Mouse (Mus musculus) activated CD4-positive, CD25-positive, alpha-beta regulatory T cell, adult 4 months (primary cell): ENCODE results near the gene Cdk5r2. TPM values are rescaled to one million over a fixed set of nuclear protein-coding genes. Genes with fewer than 3 reads are reported as not detected.

Source experiments
- ATAC-seq: one replicate; pipeline ENCODE4 v1.8.0; 2017
- polyA plus RNA-seq, 2 experiments: library from polyadenylated mRNA; unstranded; fragments of 100-300 nt; shearing (Covaris generic); gene quantifications; one replicate each; pipeline ENCODE4 v1.2.1; 2017

The Cdk5r2 gene
- polyA plus RNA-seq, 2 experiments from 2014 or later, result not detected

DNA sequence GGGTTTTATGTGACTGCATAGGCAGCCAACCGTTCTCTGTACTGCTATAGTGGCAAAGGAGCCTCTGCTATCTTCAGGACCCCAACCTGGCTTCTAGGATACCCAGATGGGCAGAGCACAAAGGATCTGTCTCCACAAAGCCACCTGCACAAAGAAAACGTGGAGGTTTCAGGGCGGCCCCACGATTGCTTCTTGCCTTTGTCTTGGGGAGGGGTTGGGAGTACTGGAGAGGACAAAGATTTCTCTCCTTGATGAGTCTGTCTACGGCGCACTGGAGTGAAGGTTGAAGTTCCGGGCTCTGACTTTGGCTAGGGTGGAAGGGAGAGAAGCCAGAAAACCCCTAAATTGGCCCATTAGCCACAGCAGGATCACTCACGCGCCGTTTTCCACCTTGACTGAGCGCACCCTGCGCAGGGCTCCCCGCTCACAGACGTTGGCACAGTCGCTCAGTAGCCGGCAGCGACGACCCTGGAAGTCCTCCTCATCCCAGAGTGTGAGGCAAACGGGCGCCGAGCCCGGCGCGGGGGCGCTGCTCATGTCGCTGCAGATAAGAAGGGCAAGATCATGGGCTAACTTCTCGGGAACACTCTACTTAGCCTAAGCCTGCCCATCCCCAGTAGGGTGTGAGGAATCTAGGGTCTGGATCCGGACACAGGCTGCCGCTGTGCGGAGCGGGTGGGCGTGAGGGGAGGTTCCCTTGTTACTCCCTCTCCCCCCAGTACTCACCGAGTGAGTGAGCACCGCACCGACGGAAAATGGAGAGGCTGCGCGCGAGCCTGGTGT is 37.8 kb downstream of the Cdk5r2 start:
- ATAC-seq, result no peak

DNA sequence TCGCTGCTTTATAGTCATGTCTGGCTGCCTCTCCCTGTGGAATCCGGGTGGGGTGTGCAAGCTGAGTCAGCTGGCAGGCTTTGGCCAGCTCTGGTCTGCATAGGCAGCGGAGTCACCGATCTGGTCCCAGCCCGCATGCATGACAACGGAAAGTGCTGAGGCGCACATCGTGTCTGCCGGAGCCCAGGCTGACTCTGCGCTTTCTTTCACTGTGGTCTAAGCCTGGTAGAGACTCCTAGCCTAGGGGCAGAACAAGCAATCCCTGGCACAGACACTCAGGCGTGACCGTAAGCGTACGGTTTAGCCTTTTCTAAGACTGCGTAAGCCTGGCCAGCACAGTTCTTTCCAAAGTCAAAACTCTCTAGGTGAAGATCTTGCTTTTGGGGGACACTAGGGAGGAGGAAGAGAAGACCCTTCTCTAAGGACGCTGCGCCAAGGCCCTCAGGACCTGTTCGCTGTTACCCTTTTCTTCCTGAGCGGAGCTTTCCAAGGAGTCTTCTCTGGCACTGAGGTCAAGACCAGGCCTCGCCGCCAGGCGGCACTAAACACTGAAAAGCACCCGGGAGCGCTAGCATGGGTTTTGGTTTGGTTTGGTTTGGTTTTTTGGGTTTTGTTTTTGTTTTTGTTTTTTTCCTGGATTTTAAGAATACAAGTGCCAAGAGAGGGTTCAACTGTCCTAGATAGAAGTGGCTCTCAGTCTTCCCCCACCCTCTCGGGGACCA is 38.6 kb downstream of the Cdk5r2 start, which contains the start of gene Cryba2:
Gene Cryba2 (minus strand): TSS at position 10 of the 722 bp plus-strand sequence.
- no peak for ATAC-seq

DNA sequence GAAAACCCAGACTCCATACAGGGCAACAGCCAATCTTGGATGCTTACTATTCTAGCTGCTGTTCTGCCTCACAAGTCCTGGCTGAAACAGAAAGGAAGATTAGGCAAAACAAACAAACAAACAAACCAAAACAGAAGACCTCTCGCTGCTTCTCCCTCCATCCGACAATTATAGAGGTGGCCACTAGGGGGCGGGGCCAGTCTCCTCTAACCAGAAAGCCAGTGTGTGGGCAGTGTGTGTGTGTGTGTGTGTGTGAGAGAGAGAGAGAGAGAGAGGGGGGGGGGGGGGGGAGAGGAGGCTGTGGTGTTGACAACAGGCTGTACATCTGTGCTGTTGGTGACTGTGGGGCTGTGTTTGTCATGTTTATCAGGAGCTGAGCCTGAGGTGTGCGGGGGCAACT is 40.2 kb downstream of the Cdk5r2 start:
- peak; percentile 28 for ATAC-seq

DNA sequence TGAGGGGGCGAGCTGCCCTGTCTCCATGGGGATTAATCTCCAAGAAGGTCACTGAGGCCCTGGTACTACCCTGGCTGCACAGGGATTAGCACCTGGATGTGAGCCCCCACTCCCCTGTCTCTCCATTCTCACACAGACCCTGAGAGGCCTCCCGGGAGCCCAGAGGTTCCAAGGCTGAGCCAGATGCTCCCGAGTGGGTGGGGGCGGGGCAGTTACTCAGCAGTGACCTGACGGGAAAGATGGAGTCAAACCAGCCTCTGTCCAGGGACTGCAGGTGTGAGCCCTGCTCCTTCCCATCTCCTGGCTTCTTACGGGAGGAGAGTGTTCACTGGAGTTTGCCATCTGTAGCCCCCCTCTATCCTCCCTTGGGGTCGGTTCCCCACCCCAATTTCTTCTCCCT is 43.2 kb downstream of the Cdk5r2 start:
- ATAC-seq, result no peak

DNA sequence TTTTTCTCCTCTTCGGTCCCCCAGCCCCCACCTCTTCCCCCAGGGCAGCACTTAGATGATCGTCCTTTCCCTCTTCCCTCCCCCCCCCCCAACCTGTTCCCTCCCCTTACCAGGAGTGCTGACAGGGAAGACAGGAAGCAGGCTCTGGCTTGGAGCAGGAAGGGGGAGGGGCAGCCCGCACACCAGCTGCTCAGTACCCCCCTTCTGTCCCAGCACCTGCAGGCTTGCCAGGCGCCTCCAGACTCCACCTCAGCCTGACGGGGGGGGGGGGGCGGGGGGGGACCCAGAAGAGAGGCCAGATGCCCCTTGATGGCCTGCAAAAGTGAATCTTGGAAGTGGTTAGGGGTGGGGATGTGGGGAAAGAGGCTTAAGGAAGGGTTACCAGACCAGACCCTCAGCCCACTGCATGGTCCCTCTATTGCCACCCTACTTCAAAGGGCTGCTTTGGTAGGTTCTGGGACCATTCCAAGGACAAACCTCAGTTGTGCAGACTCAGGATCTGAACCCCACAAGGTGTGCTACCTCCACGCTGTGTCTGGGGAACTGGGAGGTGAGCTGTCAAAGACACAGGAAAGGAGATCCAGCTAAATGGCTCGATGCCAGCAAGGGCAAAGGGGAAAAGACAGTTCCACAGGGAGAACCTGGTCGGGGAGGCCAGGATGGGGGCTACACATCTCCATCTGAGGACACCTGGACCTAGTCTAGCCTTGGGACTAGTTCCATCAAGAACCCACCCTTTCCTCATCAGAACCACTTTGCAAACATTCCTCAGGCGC is 44.1 kb downstream of the Cdk5r2 start:
- no peak for ATAC-seq

DNA sequence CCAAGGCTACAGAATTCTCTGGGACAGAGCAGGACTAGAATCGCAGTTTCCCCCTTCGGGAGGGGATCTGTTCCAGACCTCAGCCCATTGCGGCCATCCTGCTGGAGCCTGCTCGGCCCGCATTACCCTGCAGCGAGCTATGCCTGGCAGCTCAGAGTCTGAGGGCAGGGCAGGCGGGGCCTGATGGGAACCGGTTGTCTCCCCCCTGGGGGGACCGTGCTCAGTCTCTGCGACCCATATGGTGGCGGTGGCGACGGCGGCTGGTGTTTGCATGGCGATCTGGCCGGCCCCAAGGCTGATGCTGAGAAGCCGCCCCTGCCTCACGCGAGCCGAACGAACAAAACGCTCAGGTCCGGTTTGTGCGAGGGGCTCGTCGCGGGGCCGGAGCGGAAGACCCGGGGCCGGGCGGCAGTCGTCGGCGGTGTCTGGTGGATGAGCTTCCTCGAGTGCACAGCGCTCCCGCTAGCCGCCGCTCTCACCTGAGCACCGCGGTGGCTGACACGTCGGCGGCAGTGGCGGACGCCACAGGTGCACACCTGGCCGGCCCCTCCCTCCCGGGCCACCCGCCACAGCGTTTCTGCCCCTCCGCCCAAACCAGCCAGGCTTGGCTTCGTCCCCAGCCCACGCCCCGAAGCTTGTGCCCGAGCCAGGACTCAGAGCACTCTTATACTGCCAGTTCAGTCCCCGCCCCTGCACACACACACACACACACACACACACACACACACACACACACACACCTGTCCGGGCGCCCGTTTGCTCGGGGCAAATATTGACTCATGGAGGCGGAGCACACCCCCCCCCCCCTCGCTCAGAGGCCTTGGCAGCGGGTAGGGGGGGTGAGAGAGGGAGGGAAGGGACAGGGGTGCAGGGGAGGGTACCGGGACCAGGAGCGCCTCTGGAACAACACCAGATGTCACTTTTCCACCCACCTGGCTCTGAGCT is 45.9 kb downstream of the Cdk5r2 start:
- ATAC-seq, result no peak

DNA sequence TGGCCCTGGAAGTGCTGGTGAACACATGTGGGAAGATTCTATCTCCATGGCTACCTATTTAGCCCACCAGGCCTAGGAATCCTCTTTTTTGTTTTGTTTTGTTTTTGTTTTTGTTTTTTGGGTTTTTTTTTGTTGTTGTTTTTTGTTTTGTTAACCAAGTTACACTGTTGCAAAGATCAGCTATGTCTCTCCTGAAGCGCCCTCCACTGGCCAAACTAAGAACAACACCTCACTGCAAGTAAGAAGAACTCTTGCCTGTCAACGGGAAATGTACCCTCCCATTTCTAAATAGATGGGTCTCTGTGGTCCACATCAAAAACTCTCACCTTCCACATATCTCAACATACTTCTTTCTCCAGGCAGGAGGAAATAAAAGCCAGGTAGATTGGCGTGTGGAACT is 47.0 kb downstream of the Cdk5r2 start:
- no peak for ATAC-seq

DNA sequence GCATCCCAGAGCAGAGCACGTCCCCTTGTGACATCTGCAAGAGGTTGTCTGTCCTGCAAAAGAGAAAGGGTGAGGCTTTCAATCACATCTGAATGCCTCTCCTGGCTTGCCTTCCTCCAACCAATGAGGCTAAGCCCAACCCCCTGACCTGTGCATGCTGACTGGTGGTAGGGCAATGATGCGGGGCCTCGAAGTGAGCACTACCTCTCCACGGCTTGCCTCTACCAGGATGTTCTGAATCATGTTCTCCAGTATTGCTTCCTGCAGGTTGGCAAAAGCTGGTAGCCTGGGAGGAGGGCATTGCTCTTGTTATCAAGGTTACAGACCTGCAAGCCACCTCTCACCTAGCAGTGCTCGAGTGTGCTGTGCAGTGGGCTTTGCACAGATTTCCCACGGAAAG is 47.5 kb downstream of the Cdk5r2 start:
- no peak for ATAC-seq

Other genes with a start within 250 kb of the Cdk5r2 start
- 10 to 100 TPM; 11.5 to 14.8 TPM for gene Ttll4, start 193.2 kb upstream of the Cdk5r2 start, polyA plus RNA-seq
- under 1 TPM in 1 of 2 experiments, not detected in 1; 0.33 TPM for gene Cyp27a1, start 141.4 kb upstream of the Cdk5r2 start, polyA plus RNA-seq
- gene Prkag3, start 105.7 kb upstream of the Cdk5r2 start, polyA plus RNA-seq, result not detected
- not detected for gene Wnt6, start 83.0 kb upstream of the Cdk5r2 start, polyA plus RNA-seq
- under 1 TPM in 1 of 2 experiments, not detected in 1; 0.53 TPM for gene Wnt10a, start 63.4 kb upstream of the Cdk5r2 start, polyA plus RNA-seq
- gene Fev, start 30.5 kb downstream of the Cdk5r2 start, polyA plus RNA-seq, result not detected
- not detected for gene Cryba2, start 38.2 kb downstream of the Cdk5r2 start, polyA plus RNA-seq
- gene Cfap65, start 80.7 kb downstream of the Cdk5r2 start, polyA plus RNA-seq, result under 1 TPM in 1 of 2 experiments, not detected in 1; 0.07 TPM
- gene Ihh, start 96.7 kb downstream of the Cdk5r2 start, polyA plus RNA-seq, result not detected